Mouse (Mus musculus) right cerebral cortex, adult 18-20 months (tissue): ENCODE data around the gene Grik3.

Source experiments
- DNase-seq: peaks from one replicate; pipeline ENCODE4 v3.0.0; 2022; ENCODE audit warnings: mixed read lengths

Grik3 gene

GRCm38 (mm10) chr4:125553754-125554153 lies 63.3 kb downstream of the Grik3 start:
- no peak for DNase-seq

DNA sequence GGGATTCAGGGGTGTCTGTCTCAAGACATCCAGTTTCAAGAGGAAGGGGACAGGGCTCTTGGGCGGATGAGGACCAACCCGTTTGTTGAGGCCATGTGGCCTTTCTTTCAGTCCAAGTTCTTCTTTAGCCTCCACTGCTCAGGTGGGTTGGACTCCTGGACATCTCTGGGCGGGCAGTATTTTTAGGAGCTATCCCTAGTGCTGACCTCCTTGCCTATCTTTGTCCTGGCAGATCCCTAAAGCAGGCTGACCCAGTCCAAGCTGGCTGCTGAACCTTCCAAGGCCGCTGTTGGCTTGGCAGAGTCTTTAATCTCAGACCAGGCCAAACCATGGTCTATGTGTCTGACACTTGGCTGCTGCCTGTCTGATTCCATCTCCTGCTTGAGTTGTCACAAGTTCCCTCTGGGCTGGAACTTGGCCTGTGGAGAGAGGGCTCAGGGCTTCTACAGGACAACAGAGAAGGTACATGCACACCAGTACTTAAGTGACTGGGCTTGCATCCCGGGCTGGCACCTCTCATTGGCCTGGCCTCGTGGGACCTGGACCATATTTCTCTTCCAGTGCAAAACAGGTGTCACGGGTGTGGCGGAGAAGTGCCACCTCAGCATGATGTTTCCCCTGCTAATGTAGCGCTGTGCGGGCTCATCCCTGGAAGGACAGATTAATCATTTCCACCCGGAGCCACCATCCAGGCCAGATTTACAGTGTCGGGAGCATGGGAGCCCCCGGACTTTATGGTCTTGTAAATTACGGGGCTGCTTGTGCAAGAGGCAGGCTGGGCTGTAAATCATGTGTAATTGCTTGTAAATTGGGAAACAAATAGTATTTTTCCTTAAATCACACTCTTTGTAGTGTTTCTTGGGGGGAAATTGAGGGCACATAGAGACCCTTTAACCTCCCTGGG lies 66.2 kb downstream of the Grik3 start:
- no peak for DNase-seq

GRCm38 (mm10) chr4:125559564-125559963 lies 69.1 kb downstream of the Grik3 start:
- DNase-seq = no peak

GRCm38 (mm10) chr4:125560806-125561205 lies 70.3 kb downstream of the Grik3 start:
- DNase-seq = no peak

GRCm38 (mm10) chr4:125563579-125563978 lies 73.1 kb downstream of the Grik3 start:
- DNase-seq = no peak

GRCm38 (mm10) chr4:125564008-125564710 lies 73.7 kb downstream of the Grik3 start:
- no peak for DNase-seq

DNA sequence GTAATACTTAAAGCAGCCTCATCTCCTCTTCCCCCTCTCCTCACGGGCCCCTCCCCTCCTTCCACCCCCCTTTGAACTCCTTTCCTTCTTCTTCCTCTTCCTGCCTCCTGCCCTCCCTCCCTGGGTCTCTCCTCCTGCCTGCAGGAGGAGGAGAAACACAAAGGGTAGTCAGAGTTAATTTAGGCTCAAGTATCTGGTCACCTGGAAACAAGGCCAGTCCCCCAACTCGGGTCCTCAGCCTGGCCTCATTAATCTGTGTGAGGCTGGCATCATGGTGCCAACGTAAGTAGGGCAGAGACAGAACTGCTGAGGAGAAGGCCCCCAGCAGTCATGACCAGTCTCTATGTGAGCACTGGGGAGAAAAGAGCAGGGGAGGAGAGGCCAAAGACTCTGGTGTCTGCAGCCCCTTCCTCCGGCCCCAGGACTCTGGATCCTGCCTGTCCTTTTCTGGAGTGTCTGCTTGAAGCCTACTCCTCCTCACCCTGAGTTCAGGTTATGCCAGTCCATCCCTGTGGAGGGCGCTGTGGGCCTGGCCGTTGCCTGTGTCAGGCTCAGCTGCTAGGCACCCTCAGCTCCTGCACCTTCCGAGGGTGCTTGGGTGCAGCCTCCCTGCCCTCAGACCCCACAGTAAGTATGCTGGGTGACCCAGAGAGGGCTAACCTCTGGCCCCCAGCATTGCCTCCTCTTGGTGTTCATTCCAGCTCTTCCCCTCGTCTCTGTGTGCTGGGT lies 75.4 kb downstream of the Grik3 start:
- no peak for DNase-seq

DNA sequence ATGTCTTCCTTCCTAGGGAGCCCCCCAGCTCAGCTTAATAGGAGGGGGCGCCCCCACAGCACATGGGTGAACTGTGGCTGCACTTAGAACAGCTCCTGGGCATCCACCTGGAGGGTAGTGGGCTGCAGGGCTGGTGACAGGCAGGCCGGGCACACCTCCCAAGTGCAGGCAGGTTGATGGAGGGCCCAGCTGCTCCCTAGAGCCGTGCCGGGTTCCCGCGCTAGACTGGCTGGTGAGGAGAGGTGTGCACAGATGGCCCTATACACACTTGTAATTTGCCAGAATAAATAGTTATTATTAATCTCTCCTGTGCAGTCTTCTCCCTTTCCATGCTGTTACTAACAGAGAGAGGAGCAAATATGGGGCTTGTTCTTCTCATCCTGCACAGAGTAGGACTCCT lies 77.7 kb downstream of the Grik3 start:
- no peak for DNase-seq

DNA sequence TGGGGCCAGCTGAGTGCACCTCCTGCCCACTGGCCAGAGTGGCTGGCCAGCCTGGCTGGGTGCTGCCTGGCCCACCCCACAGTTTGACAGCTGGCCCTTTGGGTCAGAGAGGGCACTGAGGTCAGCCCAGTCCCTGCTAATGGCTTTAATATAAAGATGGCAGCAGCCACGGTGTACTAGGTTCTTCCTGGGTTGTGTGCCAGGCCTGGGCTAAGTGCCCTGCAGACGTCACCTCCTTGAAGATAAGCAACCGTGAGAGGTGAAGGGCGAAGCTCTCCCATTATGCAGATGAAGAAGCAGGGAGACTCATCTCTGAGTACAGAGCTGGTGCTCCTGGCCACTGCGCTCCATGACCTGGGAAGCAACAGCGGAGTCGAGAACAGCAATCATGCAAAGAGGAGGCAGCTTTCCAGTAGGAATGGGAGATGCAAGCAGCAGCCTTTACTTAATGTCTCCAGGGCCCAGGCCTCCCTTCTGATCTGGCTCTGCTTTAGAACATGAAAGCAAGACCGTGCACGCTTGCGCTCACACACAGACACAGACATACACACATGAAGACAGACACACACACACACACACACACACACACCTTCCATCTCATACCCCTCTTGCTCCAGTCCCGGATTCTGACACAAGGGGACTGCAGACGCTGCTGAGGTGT lies 81.3 kb downstream of the Grik3 start:
- DNase-seq = no peak

GRCm38 (mm10) chr4:125572312-125572663 lies 81.8 kb downstream of the Grik3 start:
- no peak for DNase-seq

DNA sequence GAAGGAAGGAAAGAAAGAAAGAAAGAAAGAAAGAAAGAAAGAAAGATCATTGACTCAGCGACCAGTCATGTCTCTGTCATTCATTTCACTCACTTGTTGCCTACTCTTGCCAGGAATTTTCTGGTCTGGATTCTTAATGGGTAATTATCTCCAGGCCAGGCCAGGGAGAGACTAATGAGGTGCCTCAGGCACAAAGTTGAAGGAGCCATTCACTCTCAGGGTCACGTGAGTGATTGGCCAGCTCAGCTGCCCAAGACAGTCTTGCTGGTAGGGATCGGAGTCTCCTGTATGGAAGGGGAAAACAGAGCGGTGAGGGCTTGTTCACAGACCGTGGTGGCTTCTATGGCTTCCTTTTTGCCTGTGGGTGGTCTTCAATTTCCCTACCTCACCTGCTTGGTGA lies 82.5 kb downstream of the Grik3 start:
- no peak for DNase-seq

DNA sequence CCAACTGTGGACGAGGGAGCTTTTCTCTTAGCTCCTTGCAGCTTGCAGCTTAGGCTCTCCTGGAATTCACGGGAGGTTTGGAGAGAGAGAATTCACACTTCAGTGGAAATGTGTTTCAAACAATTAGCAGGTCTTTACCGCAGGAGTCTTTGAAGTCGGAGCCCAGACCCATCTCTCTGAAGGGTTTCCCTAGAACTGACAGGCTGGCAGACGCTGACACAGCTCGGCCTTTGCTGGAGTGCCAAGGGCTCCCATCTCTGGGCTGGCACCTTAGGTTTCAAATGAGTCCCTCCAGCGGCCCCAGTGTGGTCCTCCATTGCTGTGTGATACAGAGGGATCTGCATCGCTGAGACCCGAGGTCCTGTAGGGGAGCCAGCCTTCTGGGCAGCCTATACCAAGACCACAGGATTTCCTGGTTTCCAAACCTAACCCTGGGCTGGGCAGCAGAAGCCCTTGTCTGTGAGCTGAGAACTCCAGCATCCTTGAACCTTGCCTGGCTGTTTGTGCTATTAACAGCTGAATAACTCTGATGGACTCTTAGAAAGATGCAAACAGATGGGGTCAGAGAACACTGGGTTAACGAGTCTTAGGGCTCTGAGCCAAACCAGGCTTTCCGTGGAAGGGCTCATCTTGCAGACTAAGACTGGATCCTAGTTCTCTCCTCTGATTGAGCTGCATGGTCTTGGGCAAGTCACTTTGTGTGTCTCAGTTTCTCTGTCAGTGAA lies 83.6 kb downstream of the Grik3 start:
- DNase-seq = no peak

GRCm38 (mm10) chr4:125580336-125580735 lies 89.8 kb downstream of the Grik3 start:
- no peak for DNase-seq

- no peak for DNase-seq
These were observed 92.8 kb downstream of the Grik3 start for GRCm38 (mm10) chr4:125583272-125583671.

DNA sequence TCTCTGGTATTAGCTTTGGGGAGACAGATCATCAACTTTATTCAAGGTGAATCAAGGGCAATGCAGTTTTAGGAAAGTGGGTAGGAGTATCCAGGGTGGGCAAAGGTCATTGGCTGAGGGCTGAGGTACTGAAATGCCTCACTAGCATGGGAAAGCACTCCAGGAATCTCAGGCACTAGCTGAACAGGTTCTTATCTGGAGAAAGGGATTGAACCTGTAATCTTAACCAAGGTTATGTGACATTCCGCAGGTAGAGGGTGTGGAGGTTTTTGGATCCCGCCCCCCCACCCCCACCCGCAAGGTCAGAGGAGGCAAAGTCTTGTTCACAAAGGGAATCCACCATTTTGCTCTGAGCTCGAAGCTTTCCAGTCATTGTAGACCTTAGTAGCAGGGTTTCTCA lies 93.4 kb downstream of the Grik3 start:
- no peak for DNase-seq

DNA sequence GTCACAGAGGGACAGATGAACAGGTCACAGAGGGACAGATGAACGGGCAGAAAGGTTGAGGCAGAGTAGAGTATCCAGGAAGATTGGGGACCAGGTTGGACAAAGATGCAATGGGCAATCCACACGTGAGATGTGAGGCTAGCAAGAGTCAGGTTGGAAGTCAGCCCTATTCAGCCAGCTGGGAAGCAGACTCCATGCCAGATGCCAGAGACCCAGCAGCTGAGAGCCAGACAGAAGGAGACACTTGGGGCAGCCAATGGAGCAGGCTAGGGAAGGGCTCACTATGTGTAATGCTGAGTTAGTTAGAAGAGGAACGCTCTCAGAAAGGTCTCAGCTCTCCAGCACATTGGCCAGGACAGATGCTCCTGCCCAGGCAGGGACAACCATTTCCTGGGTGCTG lies 94.2 kb downstream of the Grik3 start:
- DNase-seq = no peak

- no peak for DNase-seq
These were observed 97.1 kb downstream of the Grik3 start for GRCm38 (mm10) chr4:125587577-125587976.

GRCm38 (mm10) chr4:125590241-125590919 lies 99.9 kb downstream of the Grik3 start:
- DNase-seq = no peak

DNA sequence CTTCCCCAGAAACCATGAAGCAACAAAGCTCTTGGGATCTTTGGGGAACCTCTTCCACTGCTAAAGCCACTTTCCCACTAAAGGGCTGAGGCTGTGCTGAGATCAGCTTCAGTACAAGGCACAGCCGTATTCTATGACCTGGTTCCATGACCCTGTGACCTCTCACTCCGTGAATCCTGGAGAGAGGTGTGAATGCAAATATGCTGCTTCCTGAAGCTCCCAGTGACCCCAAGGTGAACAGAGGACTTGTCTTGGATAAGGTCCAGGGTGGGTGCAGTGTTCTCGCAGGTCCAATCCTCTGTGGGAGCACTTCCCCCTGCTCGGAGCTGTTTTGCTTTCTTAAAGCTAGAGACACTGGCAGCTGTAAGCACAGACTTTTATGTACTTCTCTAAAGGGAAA lies 102.2 kb downstream of the Grik3 start:
- DNase-seq = no peak

DNA sequence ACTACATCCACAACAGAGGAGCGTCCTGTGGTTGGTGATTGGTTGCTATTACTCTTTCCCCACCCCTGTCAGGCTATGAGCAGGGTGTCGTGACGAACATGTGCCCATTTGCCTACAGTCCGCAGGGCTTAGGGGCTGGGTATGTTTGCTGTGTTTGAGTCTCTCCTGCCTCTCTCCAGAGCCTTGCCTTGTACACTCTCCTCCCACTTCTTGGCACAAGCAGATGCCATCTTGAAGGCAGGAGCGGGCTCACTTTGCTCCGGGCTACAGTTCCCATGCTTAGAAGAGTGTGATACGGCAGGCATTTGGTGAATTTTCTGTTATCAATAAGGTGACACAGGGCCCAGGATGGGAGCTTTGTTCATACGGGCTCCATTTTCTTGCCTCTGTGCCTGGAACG lies 104.5 kb downstream of the Grik3 start:
- DNase-seq = peak; percentile 28

- no peak for DNase-seq
These were observed 108.2 kb downstream of the Grik3 start for GRCm38 (mm10) chr4:125598677-125599076.

DNA sequence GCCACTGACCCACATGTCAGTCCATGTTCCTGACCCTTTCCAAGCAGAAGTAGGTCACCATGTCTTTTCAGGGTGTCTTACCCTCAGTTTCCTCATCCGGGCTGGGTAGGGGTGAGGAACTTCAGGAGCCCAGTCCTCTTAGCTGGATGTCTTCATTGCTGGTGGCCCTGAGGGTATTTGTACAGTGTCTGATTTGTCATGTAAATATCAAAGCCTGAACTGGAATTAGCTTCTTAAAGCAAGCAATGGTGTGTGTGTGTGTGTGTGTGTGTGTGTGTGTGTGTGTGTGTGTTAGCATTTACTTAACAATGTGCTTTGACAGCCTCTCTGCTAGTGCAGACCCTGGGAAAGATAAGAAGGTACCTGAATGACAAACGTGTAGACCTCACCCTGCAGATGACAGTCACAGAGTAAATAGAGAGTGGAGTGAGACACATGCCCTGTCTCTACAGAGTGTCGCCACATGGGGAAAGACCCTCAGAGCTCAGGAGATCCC lies 109.1 kb downstream of the Grik3 start:
- DNase-seq = no peak
